Mouse (Mus musculus): ENCODE measurements around the gene Slc7a1. TPM values are rescaled to one million over a fixed set of nuclear protein-coding genes. Genes with fewer than 3 reads are reported as not detected.
A peak's percentile ranks its signal among the peaks of the same experiment; 100 is the strongest.

Slc7a1 gene
- 5.8 and 6.0 TPM in 2 replicates for polyA plus RNA-seq (2015; fragmentation: Nextera tagmentation; extraction: Ambion mirVana)

- peak; percentile 96 for ATAC-seq
- H3K27me3 ChIP-seq (replicated peaks; ENCODE audit: insufficient read depth, low read length): no peaks in the 10 kb centered on the region
- H3K4me1 ChIP-seq (ENCODE audit: insufficient read depth, low read depth, low read length): no peaks in the 10 kb centered on the region; the same call in 1 of the 2 replicates
- TF ChIP-seq EP300 (IDR thresholded peaks at IDR 0.05): no peak
- TF ChIP-seq CTCF (IDR thresholded peaks at IDR 0.05): peak; percentile 12; the same call in 1 of the 2 replicates
- peak within 1 kb of the TSS; percentile 57 for H3K27ac ChIP-seq (ENCODE audit: low read length)
- H3K36me3 ChIP-seq (ENCODE audit: insufficient read depth, low read length): no peaks in the 10 kb centered on the region
- H3K9me3 ChIP-seq (ENCODE audit: low read length): no peaks in the 10 kb centered on the region
- peak; percentile 92 for DNase-seq (ENCODE audit: low spot score)
- H3K9ac ChIP-seq (replicated peaks; ENCODE audit: low read depth): peak within 1 kb of the TSS; percentile 44
- peak within 1 kb of the TSS; percentile 64 for H3K4me3 ChIP-seq (ENCODE audit: low read depth, low read length)
- peak within 1 kb of the TSS; percentile 98 for H3K4me2 ChIP-seq (replicated peaks; ENCODE audit: low read depth, low read length)
- 2% methylated on average over 50 of the region's 52 CpGs for WGBS
Observed at GRCm38 (mm10) chr5:148399660-148400443, at the start of gene Slc7a1. TSS of gene Slc7a1 (minus strand) at chr5:148399904.

- H3K36me3 ChIP-seq (ENCODE audit: insufficient read depth, low read length): no peaks in the 10 kb centered on the region
- ATAC-seq: no peak
- H3K27ac ChIP-seq (ENCODE audit: low read length): no peak overlapping the region
- whole genome bisulfite sequencing: 83% methylated on average over 2 of the region's 2 CpGs
- H3K4me1 ChIP-seq (ENCODE audit: insufficient read depth, low read depth, low read length): no peaks in the 10 kb centered on the region
- no peak overlapping the region for H3K4me3 ChIP-seq (ENCODE audit: low read depth, low read length)
- no peak overlapping the region for H3K4me2 ChIP-seq (replicated peaks; ENCODE audit: low read depth, low read length)
- no peak for TF ChIP-seq EP300 (IDR thresholded peaks at IDR 0.05)
- TF ChIP-seq CTCF (IDR thresholded peaks at IDR 0.05): peak; percentile 24; the same call in 1 of the 2 replicates
- H3K9me3 ChIP-seq (ENCODE audit: low read length): no peaks in the 10 kb centered on the region
- H3K27me3 ChIP-seq (replicated peaks; ENCODE audit: insufficient read depth, low read length): no peaks in the 10 kb centered on the region
- DNase-seq (ENCODE audit: low spot score): no peak
- no peak overlapping the region for H3K9ac ChIP-seq (replicated peaks; ENCODE audit: low read depth)
Observed at GRCm38 (mm10) chr5:148444974-148445373, 45.3 kb upstream of the Slc7a1 start.

GRCm38 (mm10) chr5:148443734-148444133 is 44.0 kb upstream of the Slc7a1 start:
- Histone ChIP-seq H3K4me3 (ENCODE audit: low read depth, low read length) (no peak overlapping the region), H3K4me1 (ENCODE audit: insufficient read depth, low read depth, low read length) (no peaks in the 10 kb centered on the region), H3K9ac (replicated peaks; ENCODE audit: low read depth) (no peak overlapping the region), H3K36me3 (ENCODE audit: insufficient read depth, low read length) (no peaks in the 10 kb centered on the region), H3K27me3 (replicated peaks; ENCODE audit: insufficient read depth, low read length) (no peaks in the 10 kb centered on the region), H3K9me3 (ENCODE audit: low read length) (no peaks in the 10 kb centered on the region), H3K27ac (ENCODE audit: low read length) (no peak overlapping the region), H3K4me2 (replicated peaks; ENCODE audit: low read depth, low read length) (no peak overlapping the region)
- no peak for TF ChIP-seq CTCF (IDR thresholded peaks at IDR 0.05)
- no peak for TF ChIP-seq EP300 (IDR thresholded peaks at IDR 0.05)
- WGBS: 40% methylated on average over 5 of the region's 5 CpGs
- DNase-seq (ENCODE audit: low spot score): peak; percentile 63
- ATAC-seq: peak; percentile 80

DNA sequence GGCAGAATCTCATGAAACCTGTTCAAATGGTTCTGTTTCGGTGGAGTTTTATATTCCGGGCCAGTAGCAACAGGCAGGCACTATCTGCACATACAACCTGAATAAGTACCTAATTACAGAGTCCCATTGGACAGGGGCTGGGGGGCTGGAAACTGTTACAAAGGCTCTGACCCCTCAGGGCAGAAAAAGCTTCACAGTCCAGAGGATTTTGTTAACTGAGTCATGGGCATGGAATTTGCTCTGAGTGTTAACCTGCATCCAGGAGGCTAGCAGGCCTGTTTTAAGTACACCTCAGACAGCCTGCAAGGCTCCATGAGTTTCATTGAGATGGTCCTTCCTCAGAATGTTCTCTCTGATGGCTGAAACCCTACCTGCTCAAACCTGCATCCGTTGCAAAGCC is 36.0 kb upstream of the Slc7a1 start:
- Histone ChIP-seq H3K9me3 (ENCODE audit: low read length) (no peaks in the 10 kb centered on the region), H3K4me3 (ENCODE audit: low read depth, low read length) (no peak overlapping the region), H3K36me3 (ENCODE audit: insufficient read depth, low read length) (no peaks in the 10 kb centered on the region), H3K9ac (replicated peaks; ENCODE audit: low read depth) (no peak overlapping the region), H3K4me2 (replicated peaks; ENCODE audit: low read depth, low read length) (no peak overlapping the region), H3K4me1 (ENCODE audit: insufficient read depth, low read depth, low read length) (no peaks in the 10 kb centered on the region), H3K27me3 (replicated peaks; ENCODE audit: insufficient read depth, low read length) (no peaks in the 10 kb centered on the region), H3K27ac (ENCODE audit: low read length) (no peak overlapping the region)
- no peak for DNase-seq (ENCODE audit: low spot score)
- no peak for ATAC-seq
- 79% methylated on average over 3 of the region's 3 CpGs for WGBS
- TF ChIP-seq CTCF (IDR thresholded peaks at IDR 0.05) (no peak), EP300 (IDR thresholded peaks at IDR 0.05) (no peak)

DNA sequence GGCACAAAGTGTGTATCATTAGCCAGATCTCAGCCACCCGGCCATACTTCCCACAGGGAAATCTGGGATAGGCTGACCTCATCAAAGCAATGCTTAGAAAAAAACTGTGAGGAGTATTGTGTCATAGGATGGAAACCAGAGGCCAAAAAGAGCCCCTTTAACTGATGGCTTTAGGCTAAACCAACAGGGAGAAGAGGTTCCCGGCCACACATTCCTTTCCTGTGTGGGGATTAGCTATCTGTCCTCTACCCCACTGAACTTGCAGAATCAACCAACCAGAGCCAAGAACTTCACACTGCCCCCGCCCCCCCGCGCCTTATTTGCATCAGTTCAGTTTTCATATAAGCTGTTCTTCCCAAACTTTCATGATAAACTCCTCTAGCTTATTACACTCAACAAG is 32.4 kb upstream of the Slc7a1 start:
- no peaks in the 10 kb centered on the region for H3K4me1 ChIP-seq (ENCODE audit: insufficient read depth, low read depth, low read length)
- 69% methylated on average over 5 of the region's 5 CpGs for WGBS

GRCm38 (mm10) chr5:148428846-148429245 is 29.1 kb upstream of the Slc7a1 start:
- no peak for TF ChIP-seq CTCF (IDR thresholded peaks at IDR 0.05)
- TF ChIP-seq EP300 (IDR thresholded peaks at IDR 0.05): no peak
- Histone ChIP-seq H3K9ac (replicated peaks; ENCODE audit: low read depth) (no peak overlapping the region), H3K36me3 (ENCODE audit: insufficient read depth, low read length) (no peaks in the 10 kb centered on the region), H3K27me3 (replicated peaks; ENCODE audit: insufficient read depth, low read length) (no peaks in the 10 kb centered on the region), H3K4me2 (replicated peaks; ENCODE audit: low read depth, low read length) (no peak overlapping the region), H3K9me3 (ENCODE audit: low read length) (no peaks in the 10 kb centered on the region), H3K27ac (ENCODE audit: low read length) (no peak overlapping the region), H3K4me1 (ENCODE audit: insufficient read depth, low read depth, low read length) (no peaks in the 10 kb centered on the region), H3K4me3 (ENCODE audit: low read depth, low read length) (no peak overlapping the region)
- DNase-seq (ENCODE audit: low spot score) (no peak), ATAC-seq (no peak)
- 77% methylated on average over 4 of the region's 4 CpGs for WGBS

More for the DNA sequence above, 32.4 kb upstream of the Slc7a1 start:
- no peak for ATAC-seq
- Histone ChIP-seq H3K27me3 (replicated peaks; ENCODE audit: insufficient read depth, low read length) (no peaks in the 10 kb centered on the region), H3K27ac (ENCODE audit: low read length) (no peak overlapping the region), H3K9me3 (ENCODE audit: low read length) (no peaks in the 10 kb centered on the region), H3K9ac (replicated peaks; ENCODE audit: low read depth) (no peak overlapping the region), H3K4me2 (replicated peaks; ENCODE audit: low read depth, low read length) (no peak overlapping the region), H3K36me3 (ENCODE audit: insufficient read depth, low read length) (no peaks in the 10 kb centered on the region), H3K4me3 (ENCODE audit: low read depth, low read length) (no peak overlapping the region)
- TF ChIP-seq EP300 (IDR thresholded peaks at IDR 0.05) (no peak), CTCF (IDR thresholded peaks at IDR 0.05) (no peak)
- DNase-seq (ENCODE audit: low spot score): no peak
